Mouse (Mus musculus) cerebellum, adult (tissue): ENCODE data around the gene Msrb3.
"Not testable (repeated sequence)": the region's sequence is repeated elsewhere in the genome, so short reads cannot be mapped to it uniquely, and the experiment has no call there.

Experiments
- ATAC-seq: cut with Nextera tagmentation; 2 replicates; pipeline ENCODE4 v1.9.2; 2017; ENCODE audit warnings: mild to moderate bottlenecking, moderate library complexity, mixed read lengths; ENCODE audit not compliant: insufficient number of reproducible peaks, low FRiP score, low TSS enrichment

The Msrb3 gene

GRCm38 (mm10) chr10:120762958-120763357 is 135.9 kb downstream of the Msrb3 start:
- ATAC-seq, result no peak

- no peak for ATAC-seq
Measured at GRCm38 (mm10) chr10:120760679-120761078, 138.2 kb downstream of the Msrb3 start.

- no peak for ATAC-seq
Measured at GRCm38 (mm10) chr10:120759883-120760282, 139.0 kb downstream of the Msrb3 start.

- no peak for ATAC-seq
Measured at GRCm38 (mm10) chr10:120752454-120752853, 146.4 kb downstream of the Msrb3 start.

- ATAC-seq, result no peak
Measured at GRCm38 (mm10) chr10:120751821-120752261, 147.1 kb downstream of the Msrb3 start.

GRCm38 (mm10) chr10:120751295-120751722 is 147.6 kb downstream of the Msrb3 start:
- ATAC-seq, result no peak

GRCm38 (mm10) chr10:120749556-120749955 is 149.3 kb downstream of the Msrb3 start:
- not testable (repeated sequence) for ATAC-seq

GRCm38 (mm10) chr10:120748156-120748555 is 150.7 kb downstream of the Msrb3 start:
- no peak for ATAC-seq

GRCm38 (mm10) chr10:120745138-120745856 is 153.6 kb downstream of the Msrb3 start:
- ATAC-seq, result no peak

GRCm38 (mm10) chr10:120744441-120745137 is 154.3 kb downstream of the Msrb3 start:
- no peak for ATAC-seq

GRCm38 (mm10) chr10:120736508-120737069 is 162.3 kb downstream of the Msrb3 start:
- no peak for ATAC-seq

- ATAC-seq, result no peak
Measured at GRCm38 (mm10) chr10:120735722-120736507, 163.0 kb downstream of the Msrb3 start.

GRCm38 (mm10) chr10:120734364-120734763 is 164.5 kb downstream of the Msrb3 start:
- ATAC-seq, result no peak
